Mouse (Mus musculus): ENCODE measurements at regions not wholly inside any gene's neighbourhood (a gene's known extent, or its start where the extent isn't known, plus 50 kb on each side); places are given as distances from the start of the nearest gene placed in this dataset.
A peak's percentile ranks its signal among the peaks of the same experiment; 100 is the strongest.

- H3K4me1 ChIP-seq: no peaks in the 10 kb centered on the region
- WGBS: 87% methylated on average over 10 of the region's 15 CpGs
- no peak overlapping the region for H3K9ac ChIP-seq
- no peak overlapping the region for H3K4me2 ChIP-seq
- peak; percentile 30; the same call in 1 of the 2 replicates for ATAC-seq
- H3K36me3 ChIP-seq (ENCODE audit: poor library complexity, severe bottlenecking): no peaks in the 10 kb centered on the region
- no peak overlapping the region for H3K4me3 ChIP-seq
- H3K27ac ChIP-seq: no peak overlapping the region
- H3K9me3 ChIP-seq (replicated peaks): peaks cover 13% of the 10 kb centered on the region; the same call in 1 of the 2 replicates
- H3K27me3 ChIP-seq: no peaks in the 10 kb centered on the region
Measured at GRCm38 (mm10) chr13:16100253-16100652, 88.6 kb downstream of the Inhba start.

- 70% methylated on average over 2 of the region's 2 CpGs for WGBS
- Histone ChIP-seq H3K36me3 (ENCODE audit: poor library complexity, severe bottlenecking) (no peaks in the 10 kb centered on the region), H3K27ac (no peak overlapping the region), H3K9ac (no peak overlapping the region), H3K27me3 (no peaks in the 10 kb centered on the region), H3K9me3 (replicated peaks) (no peaks in the 10 kb centered on the region), H3K4me1 (no peaks in the 10 kb centered on the region), H3K4me2 (no peak overlapping the region), H3K4me3 (no peak overlapping the region)
- no peak for ATAC-seq
Measured at GRCm38 (mm10) chr13:16114837-16115236, 103.2 kb downstream of the Inhba start.

- ATAC-seq: no peak
- H3K9me3 ChIP-seq (replicated peaks): no peaks in the 10 kb centered on the region
- no peak overlapping the region for H3K4me2 ChIP-seq
Measured at GRCm38 (mm10) chr13:16146686-16147085, 135.0 kb downstream of the Inhba start.

GRCm38 (mm10) chr13:16154926-16155325 lies 143.3 kb downstream of the Inhba start:
- Histone ChIP-seq H3K4me3 (no peak overlapping the region), H3K36me3 (ENCODE audit: poor library complexity, severe bottlenecking) (no peaks in the 10 kb centered on the region), H3K27me3 (no peaks in the 10 kb centered on the region), H3K4me1 (no peaks in the 10 kb centered on the region), H3K9me3 (replicated peaks) (no peaks in the 10 kb centered on the region), H3K4me2 (no peak overlapping the region), H3K9ac (no peak overlapping the region), H3K27ac (no peak overlapping the region)
- ATAC-seq: no peak
- WGBS: 92% methylated on average over 1 of the region's 1 CpGs

More at GRCm38 (mm10) chr13:16146686-16147085, 135.0 kb downstream of the Inhba start:
- Histone ChIP-seq H3K4me1 (no peaks in the 10 kb centered on the region), H3K4me3 (no peak overlapping the region), H3K27ac (no peak overlapping the region), H3K9ac (no peak overlapping the region), H3K36me3 (ENCODE audit: poor library complexity, severe bottlenecking) (no peaks in the 10 kb centered on the region), H3K27me3 (no peaks in the 10 kb centered on the region)

GRCm38 (mm10) chr13:16165204-16165894 lies 153.7 kb downstream of the Inhba start:
- Histone ChIP-seq H3K4me1 (no peaks in the 10 kb centered on the region), H3K27ac (no peak overlapping the region), H3K4me2 (no peak overlapping the region), H3K36me3 (ENCODE audit: poor library complexity, severe bottlenecking) (no peaks in the 10 kb centered on the region), H3K27me3 (no peaks in the 10 kb centered on the region), H3K9ac (no peak overlapping the region), H3K9me3 (replicated peaks) (no peaks in the 10 kb centered on the region), H3K4me3 (no peak overlapping the region)
- no peak for ATAC-seq
- 80% methylated on average over 5 of the region's 5 CpGs for WGBS

- ATAC-seq: peak; percentile 53; the same call in 1 of the 2 replicates
- Histone ChIP-seq H3K36me3 (ENCODE audit: poor library complexity, severe bottlenecking) (no peaks in the 10 kb centered on the region), H3K27ac (no peak overlapping the region), H3K4me2 (no peak overlapping the region), H3K9me3 (replicated peaks) (no peaks in the 10 kb centered on the region), H3K4me3 (no peak overlapping the region), H3K9ac (no peak overlapping the region), H3K4me1 (no peaks in the 10 kb centered on the region), H3K27me3 (no peaks in the 10 kb centered on the region)
- 75% methylated on average over 1 of the region's 1 CpGs for WGBS
Measured at GRCm38 (mm10) chr13:16196692-16197091, 185.0 kb downstream of the Inhba start.

- 84% methylated on average over 1 of the region's 1 CpGs for WGBS
- no peak overlapping the region for H3K4me3 ChIP-seq
Measured at GRCm38 (mm10) chr13:16200046-16200445, 188.4 kb downstream of the Inhba start.

GRCm38 (mm10) chr13:16203147-16203546 lies 191.5 kb downstream of the Inhba start:
- WGBS: 67% methylated on average over 3 of the region's 3 CpGs
- no peak for ATAC-seq
- Histone ChIP-seq H3K27me3 (no peaks in the 10 kb centered on the region), H3K4me3 (no peak overlapping the region), H3K4me1 (no peaks in the 10 kb centered on the region), H3K9ac (no peak overlapping the region), H3K9me3 (replicated peaks) (no peaks in the 10 kb centered on the region), H3K4me2 (no peak overlapping the region), H3K27ac (no peak overlapping the region), H3K36me3 (ENCODE audit: poor library complexity, severe bottlenecking) (no peaks in the 10 kb centered on the region)

More at GRCm38 (mm10) chr13:16200046-16200445, 188.4 kb downstream of the Inhba start:
- H3K4me1 ChIP-seq: no peaks in the 10 kb centered on the region
- H3K27ac ChIP-seq: no peak overlapping the region
- H3K9ac ChIP-seq: no peak overlapping the region
- H3K36me3 ChIP-seq (ENCODE audit: poor library complexity, severe bottlenecking): no peaks in the 10 kb centered on the region
- ATAC-seq: no peak
- no peaks in the 10 kb centered on the region for H3K9me3 ChIP-seq (replicated peaks)
- H3K4me2 ChIP-seq: no peak overlapping the region
- no peaks in the 10 kb centered on the region for H3K27me3 ChIP-seq

- Histone ChIP-seq H3K9me3 (replicated peaks) (no peaks in the 10 kb centered on the region), H3K27ac (no peak overlapping the region), H3K4me1 (no peaks in the 10 kb centered on the region), H3K4me3 (no peak overlapping the region), H3K4me2 (no peak overlapping the region), H3K36me3 (ENCODE audit: poor library complexity, severe bottlenecking) (no peaks in the 10 kb centered on the region), H3K27me3 (no peaks in the 10 kb centered on the region), H3K9ac (no peak overlapping the region)
- 96% methylated on average over 5 of the region's 5 CpGs for WGBS
- ATAC-seq: no peak
Measured at GRCm38 (mm10) chr13:16204097-16204496, 192.4 kb downstream of the Inhba start.

- Histone ChIP-seq H3K9ac (no peak overlapping the region), H3K4me2 (no peak overlapping the region), H3K4me1 (no peaks in the 10 kb centered on the region), H3K27me3 (no peaks in the 10 kb centered on the region), H3K27ac (no peak overlapping the region), H3K4me3 (no peak overlapping the region), H3K9me3 (replicated peaks) (no peaks in the 10 kb centered on the region), H3K36me3 (ENCODE audit: poor library complexity, severe bottlenecking) (no peaks in the 10 kb centered on the region)
- 79% methylated on average over 2 of the region's 2 CpGs for WGBS
- no peak for ATAC-seq
Measured at GRCm38 (mm10) chr13:16211482-16211881, 199.8 kb downstream of the Inhba start.

GRCm38 (mm10) chr13:16219877-16220276 lies 208.2 kb downstream of the Inhba start:
- no peaks in the 10 kb centered on the region for H3K36me3 ChIP-seq (ENCODE audit: poor library complexity, severe bottlenecking)
- H3K9ac ChIP-seq: no peak overlapping the region
- H3K9me3 ChIP-seq (replicated peaks): no peaks in the 10 kb centered on the region
- H3K4me3 ChIP-seq: no peak overlapping the region
- H3K27ac ChIP-seq: no peak overlapping the region
- no peak overlapping the region for H3K4me2 ChIP-seq
- no peak for ATAC-seq
- no peaks in the 10 kb centered on the region for H3K4me1 ChIP-seq
- H3K27me3 ChIP-seq: no peaks in the 10 kb centered on the region

- Histone ChIP-seq H3K36me3 (ENCODE audit: poor library complexity, severe bottlenecking) (no peaks in the 10 kb centered on the region), H3K27ac (no peak overlapping the region), H3K4me3 (no peak overlapping the region), H3K9me3 (replicated peaks) (no peaks in the 10 kb centered on the region), H3K27me3 (no peaks in the 10 kb centered on the region), H3K9ac (no peak overlapping the region), H3K4me1 (no peaks in the 10 kb centered on the region), H3K4me2 (no peak overlapping the region)
- 73% methylated on average over 5 of the region's 5 CpGs for WGBS
- no peak for ATAC-seq
Measured at GRCm38 (mm10) chr13:16222942-16223600, 211.4 kb downstream of the Inhba start.

GRCm38 (mm10) chr13:16261145-16261544 lies 249.5 kb downstream of the Inhba start:
- H3K4me3 ChIP-seq: no peak overlapping the region

More at GRCm38 (mm10) chr13:16261145-16261544, 249.5 kb downstream of the Inhba start:
- no peak for ATAC-seq
- H3K4me2 ChIP-seq: no peak overlapping the region
- H3K4me1 ChIP-seq: no peaks in the 10 kb centered on the region
- H3K36me3 ChIP-seq (ENCODE audit: poor library complexity, severe bottlenecking): no peaks in the 10 kb centered on the region
- H3K27ac ChIP-seq: no peak overlapping the region
- no peak overlapping the region for H3K9ac ChIP-seq
- H3K9me3 ChIP-seq (replicated peaks): no peaks in the 10 kb centered on the region
- WGBS: 77% methylated on average over 3 of the region's 3 CpGs
- no peaks in the 10 kb centered on the region for H3K27me3 ChIP-seq

Measured in forebrain, embryonic 13.5 days (tissue).